Mouse (Mus musculus) forebrain, embryonic 11.5 days (tissue): ENCODE results near the gene Mindy4. TPM values are rescaled to one million over a fixed set of nuclear protein-coding genes. Genes with fewer than 3 reads are reported as not detected.

ENCODE experiments used
- ATAC-seq: fragments of 200-750 bp; cut with Nextera tagmentation; replicated peaks from 2 replicates; pipeline ENCODE4 v1.8.0; 2017; ENCODE audit warnings: moderate TSS enrichment; ENCODE audit not compliant: low FRiP score
- DNase-seq: peaks from one replicate; pipeline ENCODE4 v3.0.0-alpha.2; 2017; ENCODE audit warnings: low spot score
- H3K27ac ChIP-seq: fragments of 300-500 bp; sonication (generic); 2 replicates; pipeline ENCODE4 v1.5.1; 2014; ENCODE audit warnings: low read depth, low read length
- H3K27me3 ChIP-seq: fragments of 300-500 bp; sonication (generic); 2 replicates; pipeline ENCODE4 v1.6.1; 2014; ENCODE audit warnings: mild to moderate bottlenecking, low read length, mixed read lengths; ENCODE audit not compliant: control insufficient read depth, insufficient read depth
- H3K36me3 ChIP-seq: fragments of 300-500 bp; sonication (generic); 2 replicates; pipeline ENCODE4 v1.6.1; 2014; ENCODE audit warnings: mild to moderate bottlenecking, low read length, moderate library complexity, mixed read lengths; ENCODE audit not compliant: control insufficient read depth, insufficient read depth
- H3K4me1 ChIP-seq: fragments of 300-500 bp; sonication (generic); replicated peaks from 2 replicates; pipeline ENCODE4 v1.6.1; 2014; ENCODE audit warnings: low read length, mixed read lengths; ENCODE audit not compliant: control insufficient read depth, insufficient read depth
- H3K4me2 ChIP-seq: fragments of 300-500 bp; sonication (generic); 2 replicates; pipeline ENCODE4 v1.6.1; 2014; ENCODE audit warnings: low read depth, mild to moderate bottlenecking, low read length, moderate library complexity, mixed read lengths; ENCODE audit not compliant: severe bottlenecking
- H3K4me3 ChIP-seq: fragments of 300-500 bp; sonication (generic); 2 replicates; pipeline ENCODE4 v1.5.1; 2014; ENCODE audit warnings: low read depth, low read length
- H3K9ac ChIP-seq: fragments of 300-500 bp; sonication (generic); 2 replicates; pipeline ENCODE4 v1.6.1; 2014; ENCODE audit warnings: low read length
- H3K9me3 ChIP-seq: fragments of 300-500 bp; sonication (generic); 2 replicates; pipeline ENCODE4 v1.6.1; 2016; ENCODE audit warnings: low read length, mixed read lengths; ENCODE audit not compliant: control insufficient read depth
- WGBS: fragments of 180-500 bp; shearing (Covaris S2); extraction: QIAGEN DNeasy Blood & Tissue Kit; methylation state at CpG from one replicate; pipeline ENCODE4 v1.1.7; 2014; 5-methylcytosine and 5-hydroxymethylcytosine counted together
- polyA plus RNA-seq: library from polyadenylated mRNA; unstranded; fragments of >200 nt; fragmentation: Nextera tagmentation; extraction: Ambion mirVana; gene quantifications from 2 replicates; pipeline ENCODE4 v1.2.1, GENCODE M21; 2014

Mindy4 gene
- polyA plus RNA-seq, 1 experiment from 2014 or later: 22.5 TPM

DNA sequence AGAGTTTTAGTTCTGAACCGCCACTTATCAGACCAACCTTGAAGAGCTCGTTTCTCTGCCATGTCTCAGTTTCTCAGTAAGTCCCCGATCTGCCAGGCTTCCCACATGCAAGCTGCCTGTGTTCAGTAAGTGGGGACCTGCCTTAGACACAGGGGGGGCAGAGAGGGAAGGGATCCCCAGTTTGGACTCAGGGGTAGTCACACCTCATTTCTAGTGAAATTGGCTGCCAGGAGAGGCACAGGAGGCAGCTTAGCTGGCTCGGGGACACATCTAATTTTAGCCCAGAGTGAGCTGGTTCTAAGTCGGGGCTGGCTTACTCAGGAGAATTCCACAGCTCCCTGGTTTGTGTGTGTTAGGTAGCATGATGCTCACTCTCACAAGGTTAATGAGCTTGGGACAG lies 38.3 kb downstream of the Mindy4 start:
- Histone ChIP-seq H3K36me3 (no peaks in the 10 kb centered on the region), H3K9ac (no peak overlapping the region), H3K27me3 (no peaks in the 10 kb centered on the region), H3K27ac (no peak overlapping the region), H3K9me3 (no peaks in the 10 kb centered on the region), H3K4me1 (no peaks in the 10 kb centered on the region), H3K4me2 (no peak overlapping the region), H3K4me3 (no peak overlapping the region)
- ATAC-seq (no peak), DNase-seq (no peak)
- WGBS: 88% methylated on average over 5 of the region's 5 CpGs

DNA sequence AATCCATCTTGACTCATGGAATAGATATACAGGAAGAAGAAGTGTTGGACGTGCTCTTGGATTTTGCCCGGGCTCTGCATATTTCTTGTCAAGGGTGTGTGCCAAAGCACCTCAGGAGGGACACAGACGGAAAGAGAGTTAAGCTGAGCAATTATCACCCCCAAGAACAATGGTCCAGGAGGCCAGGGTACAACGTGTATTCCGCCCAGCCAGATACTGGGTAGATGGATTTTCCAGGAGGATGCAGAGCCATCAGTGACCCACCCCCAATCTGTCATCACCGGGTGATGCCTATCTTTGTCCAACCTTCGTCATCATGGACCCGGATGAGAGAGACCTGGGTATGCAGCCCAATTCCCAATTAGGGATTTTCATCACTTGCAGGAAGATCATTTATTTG lies 42.5 kb downstream of the Mindy4 start:
- Histone ChIP-seq H3K36me3 (no peaks in the 10 kb centered on the region), H3K27me3 (no peaks in the 10 kb centered on the region), H3K4me2 (no peak overlapping the region), H3K9ac (no peak overlapping the region), H3K4me3 (no peak overlapping the region), H3K27ac (no peak overlapping the region), H3K4me1 (no peaks in the 10 kb centered on the region), H3K9me3 (no peaks in the 10 kb centered on the region)
- no peak for ATAC-seq
- 95% methylated on average over 8 of the region's 8 CpGs for WGBS
- no peak for DNase-seq

DNA sequence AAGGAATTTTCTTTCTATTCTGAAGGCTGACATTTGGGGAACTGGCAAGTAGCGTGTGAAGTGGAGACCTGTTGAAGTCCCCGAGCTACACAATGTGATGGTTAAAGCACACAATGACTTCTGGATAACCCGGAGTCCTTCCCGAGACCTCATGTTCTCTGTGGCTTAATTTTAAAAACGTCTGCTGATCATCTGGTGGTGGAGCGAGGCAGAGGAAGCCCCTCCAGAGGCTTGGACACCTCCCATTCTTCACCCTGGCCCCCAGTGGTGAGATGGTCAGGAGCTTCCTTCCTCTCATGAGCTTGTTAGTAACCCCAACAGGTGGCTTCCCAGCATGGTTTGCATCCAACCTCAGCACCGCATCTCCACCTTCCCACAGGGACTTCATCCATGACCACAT lies 43.3 kb downstream of the Mindy4 start:
- H3K36me3 ChIP-seq: no peaks in the 10 kb centered on the region
- WGBS: 86% methylated on average over 7 of the region's 7 CpGs
- H3K9ac ChIP-seq: no peak overlapping the region
- no peak for DNase-seq
- no peaks in the 10 kb centered on the region for H3K4me1 ChIP-seq
- no peaks in the 10 kb centered on the region for H3K9me3 ChIP-seq
- H3K4me2 ChIP-seq: no peak overlapping the region
- H3K4me3 ChIP-seq: no peak overlapping the region
- no peaks in the 10 kb centered on the region for H3K27me3 ChIP-seq
- no peak for ATAC-seq
- no peak overlapping the region for H3K27ac ChIP-seq

DNA sequence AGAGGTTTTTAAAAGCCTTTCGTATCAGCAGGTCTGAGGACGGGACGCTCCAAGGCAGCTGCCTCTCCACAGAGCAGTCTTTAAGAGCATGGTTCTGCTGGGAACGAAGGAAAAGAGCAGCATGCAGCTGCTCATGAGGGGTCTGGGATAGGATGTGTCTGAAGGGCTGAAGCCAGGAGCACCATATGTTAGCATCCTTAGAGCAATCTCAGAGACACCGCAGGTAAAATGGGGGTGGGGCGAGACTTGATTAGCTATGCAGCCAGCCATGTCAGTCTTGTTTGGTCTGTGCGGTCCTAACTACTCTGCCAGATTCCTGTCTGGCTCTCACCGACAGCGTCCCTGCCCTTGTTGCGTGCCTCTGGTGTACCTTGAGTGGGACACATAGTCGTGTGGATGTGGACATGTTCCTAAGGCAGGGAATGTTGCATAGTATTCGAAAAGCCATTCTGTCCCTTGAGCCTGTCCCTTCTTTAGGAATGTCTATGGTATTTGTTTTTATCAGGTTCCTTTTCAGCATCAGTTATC lies 43.8 kb downstream of the Mindy4 start:
- WGBS: 95% methylated on average over 12 of the region's 12 CpGs
- ATAC-seq (no peak), DNase-seq (no peak)

DNA sequence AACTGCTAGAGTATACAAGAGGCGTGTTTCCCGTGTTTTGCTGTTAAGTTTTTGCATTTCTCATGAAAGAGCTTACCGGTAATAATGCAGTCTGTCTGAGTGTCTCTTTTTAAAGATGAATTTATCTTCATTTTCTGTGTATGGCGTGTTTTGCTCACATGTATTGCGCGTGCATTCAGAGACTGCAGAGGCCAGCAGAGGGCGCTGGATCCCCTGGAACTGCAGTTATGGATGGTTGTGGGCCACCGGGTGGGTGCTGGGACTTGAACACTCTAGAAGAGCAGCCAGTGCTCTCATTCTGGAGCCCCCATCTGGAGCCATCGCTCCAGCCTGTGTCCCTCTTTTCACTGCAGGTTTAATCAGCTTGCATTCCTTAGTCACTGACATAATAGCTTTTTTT lies 46.1 kb downstream of the Mindy4 start:
- no peaks in the 10 kb centered on the region for H3K36me3 ChIP-seq
- DNase-seq: no peak
- WGBS: 90% methylated on average over 9 of the region's 9 CpGs
- H3K9ac ChIP-seq: no peak overlapping the region
- no peaks in the 10 kb centered on the region for H3K9me3 ChIP-seq
- no peak overlapping the region for H3K4me3 ChIP-seq
- no peak for ATAC-seq
- H3K4me1 ChIP-seq: no peaks in the 10 kb centered on the region
- no peak overlapping the region for H3K27ac ChIP-seq
- no peaks in the 10 kb centered on the region for H3K27me3 ChIP-seq
- H3K4me2 ChIP-seq: no peak overlapping the region

More for the DNA sequence above, 43.8 kb downstream of the Mindy4 start:
- H3K9ac ChIP-seq: no peak overlapping the region
- no peak overlapping the region for H3K4me3 ChIP-seq
- H3K27me3 ChIP-seq: no peaks in the 10 kb centered on the region
- no peaks in the 10 kb centered on the region for H3K4me1 ChIP-seq
- H3K4me2 ChIP-seq: no peak overlapping the region
- no peaks in the 10 kb centered on the region for H3K36me3 ChIP-seq
- no peaks in the 10 kb centered on the region for H3K9me3 ChIP-seq
- H3K27ac ChIP-seq: no peak overlapping the region

DNA sequence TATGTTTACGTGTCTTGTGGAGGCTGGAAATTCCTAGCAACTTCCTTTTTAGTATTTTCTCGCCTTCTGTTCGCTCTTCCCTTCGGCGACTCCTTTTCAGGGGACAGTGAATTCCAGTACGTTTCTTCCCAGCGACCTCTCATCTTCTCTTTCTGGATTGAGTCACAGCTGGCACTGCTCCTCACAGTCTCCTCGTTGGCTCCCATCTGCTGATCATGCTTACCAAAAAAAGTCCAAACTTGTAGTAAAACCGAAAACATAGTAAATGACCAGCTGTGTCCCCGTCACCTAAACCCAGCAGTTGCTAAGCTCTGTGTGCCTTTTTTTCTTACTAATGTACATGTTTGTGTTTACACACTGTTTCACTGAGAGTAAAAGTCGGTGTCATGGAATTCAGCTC lies 47.6 kb downstream of the Mindy4 start:
- H3K27ac ChIP-seq: no peak overlapping the region
- no peaks in the 10 kb centered on the region for H3K27me3 ChIP-seq
- H3K4me1 ChIP-seq: no peaks in the 10 kb centered on the region
- no peaks in the 10 kb centered on the region for H3K36me3 ChIP-seq
- no peak overlapping the region for H3K4me3 ChIP-seq
- ATAC-seq (no peak), DNase-seq (no peak)
- H3K9ac ChIP-seq: no peak overlapping the region
- WGBS: 89% methylated on average over 11 of the region's 11 CpGs
- H3K9me3 ChIP-seq: no peaks in the 10 kb centered on the region
- H3K4me2 ChIP-seq: no peak overlapping the region

DNA sequence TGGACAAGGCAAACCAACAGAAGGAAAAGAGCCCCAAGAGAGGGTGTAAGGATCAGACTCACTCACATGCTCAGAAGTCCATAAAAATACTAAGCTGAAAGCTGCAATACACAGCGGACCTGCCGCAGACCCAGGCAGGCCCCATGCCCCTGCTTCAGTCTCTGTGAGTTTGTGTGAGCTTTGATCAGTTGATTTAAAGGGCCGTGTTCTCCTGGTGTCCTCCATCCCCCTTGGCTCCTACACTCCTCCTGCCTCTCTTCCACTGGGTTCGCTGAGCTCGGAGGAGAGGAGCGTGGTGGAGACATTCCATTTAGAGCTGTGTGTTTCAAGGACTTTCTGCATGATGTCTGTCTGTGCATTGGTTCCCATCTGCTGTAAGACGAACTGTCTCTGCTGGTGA lies 48.4 kb downstream of the Mindy4 start:
- no peak for DNase-seq
- Histone ChIP-seq H3K27ac (no peak overlapping the region), H3K4me3 (no peak overlapping the region), H3K36me3 (no peaks in the 10 kb centered on the region), H3K4me1 (no peaks in the 10 kb centered on the region), H3K27me3 (no peaks in the 10 kb centered on the region), H3K4me2 (no peak overlapping the region), H3K9me3 (no peaks in the 10 kb centered on the region), H3K9ac (no peak overlapping the region)
- WGBS: 87% methylated on average over 7 of the region's 7 CpGs
- no peak for ATAC-seq

DNA sequence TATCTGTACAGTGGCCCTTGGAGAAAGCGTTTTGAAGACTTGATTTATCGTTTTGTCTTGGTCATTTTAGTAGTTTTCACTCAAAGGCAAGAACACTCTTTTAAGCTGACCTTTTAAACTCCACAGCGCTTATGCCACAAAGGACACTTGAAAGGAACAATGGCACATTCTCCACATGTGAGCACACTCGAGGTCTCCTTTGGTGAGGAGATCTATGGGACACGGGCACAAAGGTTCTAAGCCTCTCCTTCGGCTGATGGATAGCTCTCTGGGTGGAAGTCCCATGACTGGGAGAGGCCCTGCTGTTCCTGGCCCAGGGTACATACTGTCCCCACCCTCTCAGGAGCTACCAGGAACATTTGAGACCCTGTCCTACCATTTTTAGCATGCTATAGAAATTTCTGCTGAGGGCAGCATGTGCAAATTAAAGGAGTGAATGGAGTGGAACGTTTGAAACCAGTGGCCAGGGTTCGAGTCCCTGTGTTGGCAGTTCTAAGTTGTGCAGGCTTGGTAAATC lies 49.6 kb downstream of the Mindy4 start:
- Histone ChIP-seq H3K9ac (no peak overlapping the region), H3K4me3 (no peak overlapping the region), H3K27ac (no peak overlapping the region), H3K4me1 (no peaks in the 10 kb centered on the region), H3K36me3 (no peaks in the 10 kb centered on the region), H3K9me3 (no peaks in the 10 kb centered on the region), H3K4me2 (no peak overlapping the region), H3K27me3 (no peaks in the 10 kb centered on the region)
- ATAC-seq: no peak
- no peak for DNase-seq
- 68% methylated on average over 8 of the region's 8 CpGs for WGBS

DNA sequence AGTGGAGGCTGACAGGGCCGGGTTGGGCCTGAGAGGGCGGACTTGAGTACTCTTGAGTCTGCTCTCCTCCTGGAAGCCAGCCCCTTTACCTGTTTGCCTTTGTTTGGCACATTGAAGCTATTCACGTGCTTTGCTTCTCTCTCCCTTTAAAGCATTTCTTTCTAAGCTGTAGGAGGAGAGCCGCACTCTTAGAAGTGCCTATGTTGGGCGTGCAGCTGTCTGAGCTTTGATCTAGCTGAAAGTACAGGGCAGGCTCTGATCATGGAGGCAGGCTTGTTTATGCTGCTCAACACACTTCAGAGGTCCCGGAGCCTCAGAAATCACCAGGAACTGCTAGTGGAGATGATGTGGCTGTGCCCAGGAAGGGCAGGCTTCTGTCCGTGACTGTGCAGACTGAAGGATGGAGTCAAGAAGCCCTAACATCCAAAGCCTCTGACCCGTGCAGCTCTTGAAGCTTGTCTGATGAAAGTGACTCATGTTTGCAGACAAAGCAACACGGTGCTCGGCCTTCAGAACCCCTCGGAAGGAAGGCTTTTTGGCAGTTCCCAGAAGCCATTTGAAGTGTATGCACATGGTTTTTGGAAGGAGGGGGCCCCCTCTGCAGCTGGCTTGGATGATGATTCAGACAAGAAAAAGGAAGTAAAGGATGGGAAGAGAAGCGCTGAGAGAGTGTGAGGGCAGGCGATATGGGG lies 53.5 kb downstream of the Mindy4 start:
- 88% methylated on average over 13 of the region's 13 CpGs for WGBS
- Histone ChIP-seq H3K4me2 (no peak overlapping the region), H3K27me3 (no peaks in the 10 kb centered on the region), H3K9ac (no peak overlapping the region), H3K36me3 (no peaks in the 10 kb centered on the region), H3K4me3 (no peak overlapping the region), H3K27ac (no peak overlapping the region), H3K9me3 (no peaks in the 10 kb centered on the region), H3K4me1 (no peaks in the 10 kb centered on the region)
- DNase-seq (no peak), ATAC-seq (no peak)
